Mouse (Mus musculus) testis, adult 10 weeks (tissue): ENCODE results near the gene Mblac2. TPM values are rescaled to one million over a fixed set of nuclear protein-coding genes. Genes with fewer than 3 reads are reported as not detected.

ENCODE experiments used
- polyA plus RNA-seq: library from polyadenylated mRNA; stranded (reverse); fragments of 350-450 nt; fragmentation: Illumina TruSeq; extraction: RNeasy Lipid Tissue Mini Kit (QIAGEN cat#74804); gene quantifications from one replicate; pipeline ENCODE4 v1.2.3, GENCODE M21; 2014; ENCODE audit warnings: low read depth, low replicate concordance

Mblac2 gene
- polyA plus RNA-seq, result 8.8 TPM

GRCm38 (mm10) chr13:81710775-81711545 is at the start of gene Mblac2, which contains the start of gene Polr3g:
TSS of gene Mblac2 (plus strand) at chr13:81711341.
TSS of gene Polr3g (minus strand) at chr13:81711013.

DNA sequence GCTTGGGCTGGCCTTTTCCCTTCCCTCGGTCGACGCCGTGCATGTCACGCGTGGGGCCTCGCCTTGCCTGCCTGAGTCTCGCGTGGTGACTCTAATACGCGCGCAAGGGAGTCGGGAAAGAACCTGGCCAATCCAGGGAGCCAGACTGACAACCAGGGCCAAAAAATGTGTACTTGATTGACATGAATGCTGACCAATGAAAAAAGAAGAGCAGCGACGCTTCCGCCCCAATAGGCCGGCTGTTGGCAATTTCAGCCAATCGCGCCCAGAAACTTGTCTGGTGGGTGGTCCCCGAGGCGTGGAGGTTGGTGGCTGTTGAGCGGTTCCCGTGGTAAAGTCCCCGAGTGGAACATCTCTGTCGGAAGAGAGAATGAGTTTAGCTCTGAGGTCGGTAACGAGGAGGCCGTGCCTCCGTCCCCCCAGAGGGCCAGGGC is 71.8 kb downstream of the Mblac2 start, which contains the start of gene Cetn3:
Gene Cetn3, plus strand, starts transcription at position 107 of the 434 bp plus-strand sequence.

Other genes with a start within 250 kb of the Mblac2 start
- 10.0 TPM for gene Adgrv1, start 78.2 kb upstream of the Mblac2 start, polyA plus RNA-seq
- gene Lysmd3, start 53.7 kb upstream of the Mblac2 start, polyA plus RNA-seq, result 20.1 TPM
- gene Polr3g, start 328 bp upstream of the Mblac2 start, polyA plus RNA-seq, result 34.3 TPM
- gene Cetn3, start 71.7 kb downstream of the Mblac2 start, polyA plus RNA-seq, result 518 TPM